Mouse (Mus musculus) lung, postnatal 25 days (tissue): ENCODE measurements around the gene Lilra6.
"Not testable (repeated sequence)": the region's sequence is repeated elsewhere in the genome, so short reads cannot be mapped to it uniquely, and the experiment has no call there.

ENCODE experiments used
- DNase-seq: peaks from one replicate; pipeline ENCODE4 v3.0.0; 2022; ENCODE audit warnings: low spot score

Gene Lilra6

GRCm38 (mm10) chr7:3915387-3915786, at the start of gene Lilra6:
Gene Lilra6 (minus strand): TSS chr7:3915503.
- peak; percentile 24 for DNase-seq

- DNase-seq: no peak
These were observed 46.7 kb upstream of the Lilra6 start for GRCm38 (mm10) chr7:3962017-3962416.

DNA sequence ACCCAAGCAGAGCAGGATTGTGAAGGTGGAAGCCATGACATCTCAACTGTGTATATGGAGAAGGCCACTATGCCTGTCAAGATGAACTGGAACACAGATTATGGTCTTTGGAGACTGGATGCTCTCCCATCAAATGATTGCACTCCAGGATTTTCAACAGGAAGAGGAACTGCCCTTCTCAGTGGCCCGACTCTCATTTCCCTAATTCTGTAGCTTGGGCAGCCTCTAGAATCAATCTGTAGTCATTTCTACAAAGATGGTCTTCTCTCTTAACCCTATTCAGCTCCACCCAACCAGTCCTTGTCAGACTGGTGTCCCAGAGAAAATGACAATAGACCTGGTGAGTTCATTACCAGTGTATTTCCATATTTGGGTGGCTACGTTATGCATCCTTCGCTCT, 42.1 kb upstream of the Lilra6 start:
- no peak for DNase-seq

DNA sequence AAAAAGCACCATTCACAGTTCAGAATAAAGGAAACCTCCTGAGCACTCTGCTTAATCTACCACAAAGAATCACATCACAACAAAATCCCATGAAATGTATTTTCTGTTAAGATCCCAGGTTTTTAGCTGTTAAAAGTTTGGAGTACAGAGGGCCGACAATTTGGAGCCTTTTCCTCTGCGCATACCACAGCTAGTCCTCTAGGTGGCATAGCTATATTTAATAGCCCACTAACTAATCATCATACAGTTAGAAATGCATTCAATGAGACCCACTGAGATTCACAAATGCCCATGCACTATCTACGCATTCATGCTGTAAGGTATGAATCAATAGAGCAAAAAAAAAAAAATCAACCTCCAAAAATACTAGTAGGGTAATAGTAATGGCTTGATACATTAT, 33.9 kb upstream of the Lilra6 start:
- DNase-seq: no peak

GRCm38 (mm10) chr7:3948223-3948622, 32.9 kb upstream of the Lilra6 start:
- DNase-seq: peak; percentile 9

GRCm38 (mm10) chr7:3946117-3946516, 30.8 kb upstream of the Lilra6 start:
- DNase-seq: no peak

DNA sequence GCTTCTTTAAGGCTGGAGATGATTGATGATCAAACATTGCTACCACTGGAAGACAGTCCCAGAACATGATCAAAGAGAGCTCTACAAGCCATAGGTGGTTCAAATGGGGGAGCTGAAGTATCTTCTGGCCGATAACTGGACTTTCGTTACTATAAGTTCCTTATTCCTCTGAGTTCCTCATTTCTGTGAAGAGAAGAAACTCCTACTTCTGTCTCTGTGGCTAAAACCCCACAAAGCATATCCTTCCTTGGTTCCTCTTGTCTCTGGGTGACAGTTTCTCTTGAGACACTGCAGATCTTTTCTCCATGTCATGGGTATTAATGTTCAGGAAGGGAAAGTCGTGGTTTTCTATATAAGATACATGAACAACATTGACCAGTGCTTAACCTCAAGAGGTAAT, 25.6 kb upstream of the Lilra6 start:
- DNase-seq: peak; percentile 21

DNA sequence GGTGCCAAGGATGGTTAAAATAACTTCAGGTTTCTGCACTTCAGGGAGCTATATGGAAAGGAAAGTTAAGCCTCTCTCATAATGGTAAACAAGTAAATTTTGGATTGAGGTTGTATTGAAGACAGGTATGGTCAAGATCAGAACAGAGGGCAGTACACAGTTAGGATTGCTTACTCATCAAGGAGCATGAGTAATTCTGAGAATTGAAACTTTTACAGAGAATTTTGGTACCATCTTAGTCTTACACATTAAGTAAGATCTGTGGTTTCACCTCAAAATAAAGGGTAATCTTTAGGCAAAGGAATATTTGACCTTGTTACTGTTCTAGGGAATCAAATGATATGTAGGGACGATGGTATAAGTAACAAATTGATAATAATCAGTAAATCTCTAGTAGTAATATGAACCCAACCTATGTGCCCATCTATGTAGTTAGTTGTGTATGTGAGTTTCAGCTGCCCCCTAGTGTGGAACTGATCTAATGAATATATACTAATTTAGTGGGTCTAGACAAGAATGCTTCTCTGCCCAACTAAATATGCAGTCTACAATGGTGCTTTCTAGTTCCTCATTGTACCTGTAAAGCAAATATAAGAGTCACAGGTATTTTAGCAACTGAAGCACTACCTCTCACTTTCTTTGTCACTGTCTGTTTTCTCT, 24.7 kb upstream of the Lilra6 start:
- no peak for DNase-seq

DNA sequence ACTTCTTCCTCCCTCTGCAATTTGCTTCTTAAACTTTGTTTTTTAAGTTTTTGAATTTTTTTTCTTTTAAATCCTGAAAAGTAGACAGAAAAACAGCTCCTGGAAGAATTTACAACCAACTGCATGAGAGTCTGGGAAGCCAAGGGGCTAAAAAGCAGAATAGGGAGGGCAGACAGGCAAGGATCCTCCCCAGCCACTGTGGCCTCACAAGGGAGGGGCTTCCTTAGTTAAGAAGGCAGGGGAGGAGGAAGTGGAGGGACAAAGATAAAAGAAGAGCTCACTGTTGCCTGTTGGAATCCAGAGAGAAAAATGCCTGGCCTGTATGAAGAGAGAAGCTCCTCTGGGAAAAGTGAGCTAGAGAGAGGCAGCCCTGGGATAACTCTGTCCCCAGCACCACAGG, 20.2 kb upstream of the Lilra6 start:
- DNase-seq: peak; percentile 7

GRCm38 (mm10) chr7:3903704-3904103, 11.6 kb downstream of the Lilra6 start:
- no peak for DNase-seq

DNA sequence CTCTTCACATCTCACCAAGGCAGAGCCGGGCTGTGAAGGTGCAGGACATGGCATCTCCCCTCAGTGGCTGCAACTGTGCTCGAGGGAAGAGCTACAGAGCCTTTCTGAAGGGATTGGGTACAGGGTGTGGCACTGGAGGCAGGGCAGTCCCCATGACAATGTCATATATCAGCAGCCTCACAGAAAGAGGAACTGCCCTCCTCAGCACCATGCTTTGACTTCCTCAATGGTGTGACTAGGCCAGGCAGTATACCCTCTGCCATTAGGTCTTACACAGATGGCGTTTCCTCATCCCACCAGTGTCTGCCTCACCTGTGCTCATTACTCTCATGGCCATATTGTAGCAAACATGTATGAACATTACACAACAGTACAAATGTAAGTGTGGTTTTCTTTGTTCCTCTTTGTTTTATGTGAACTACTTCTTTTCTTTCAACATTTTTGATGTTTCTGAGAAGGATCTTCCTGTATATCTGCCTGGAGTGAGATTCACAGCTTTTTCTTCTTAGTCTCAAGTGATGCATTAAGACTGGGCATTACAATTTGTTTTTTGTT, 17.2 kb downstream of the Lilra6 start, which contains the start of gene Gm14548:
Gm14548 (minus strand) TSS at position 85 of the 555 bp plus-strand sequence.
- peak; percentile 42 for DNase-seq

DNA sequence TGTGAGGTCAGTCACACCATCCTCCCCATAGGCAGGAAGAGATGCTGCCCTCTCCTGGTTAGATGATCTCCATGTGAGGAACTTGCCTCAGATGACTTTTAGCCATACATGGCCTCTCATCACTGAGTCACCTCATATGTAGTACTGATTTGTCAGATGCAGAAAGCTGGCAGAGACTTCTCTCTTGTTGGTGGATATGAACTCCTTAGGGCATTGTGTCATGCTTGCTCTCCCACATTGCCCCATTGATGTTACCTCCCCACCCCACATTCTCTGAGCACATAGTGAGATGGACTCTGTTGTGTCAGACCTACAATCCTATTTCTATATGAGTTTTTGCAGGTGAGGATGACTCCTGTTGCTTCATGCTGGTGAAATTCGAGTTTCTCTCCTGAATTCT, 40.3 kb downstream of the Lilra6 start:
- DNase-seq: not testable (repeated sequence)
